Mouse (Mus musculus) midbrain, embryonic 10.5 days (tissue): ENCODE measurements around the gene Snrnp35. TPM values are rescaled to one million over a fixed set of nuclear protein-coding genes. Genes with fewer than 3 reads are reported as not detected.
A peak's percentile ranks its signal among the peaks of the same experiment; 100 is the strongest.

Source experiments
- DNase-seq: peaks from one replicate; pipeline ENCODE4 v3.0.0-alpha.2; 2017; ENCODE audit warnings: low spot score
- H3K27ac ChIP-seq: fragments of 300-500 bp; sonication (generic); replicated peaks from 2 replicates; pipeline ENCODE4 v1.5.1; 2016; ENCODE audit warnings: mild to moderate bottlenecking
- H3K27me3 ChIP-seq: fragments of 300-500 bp; sonication (generic); 2 replicates; pipeline ENCODE4 v1.6.1; 2016; ENCODE audit warnings: low read depth, mild to moderate bottlenecking; ENCODE audit not compliant: poor library complexity, severe bottlenecking
- H3K36me3 ChIP-seq: fragments of 300-500 bp; sonication (generic); 2 replicates; pipeline ENCODE4 v1.6.1; 2016; ENCODE audit warnings: mild to moderate bottlenecking, moderate library complexity
- H3K4me1 ChIP-seq: fragments of 300-500 bp; sonication (generic); 2 replicates; pipeline ENCODE4 v1.6.1; 2016
- H3K4me3 ChIP-seq: fragments of 300-500 bp; sonication (generic); 2 replicates; pipeline ENCODE4 v1.5.1; 2016; ENCODE audit warnings: mild to moderate bottlenecking, moderate library complexity
- H3K9me3 ChIP-seq: fragments of 300-500 bp; sonication (generic); replicated peaks from 2 replicates; pipeline ENCODE4 v1.6.1; 2016; ENCODE audit warnings: mild to moderate bottlenecking
- WGBS: fragments of 180-500 bp; shearing (Covaris S2); methylation state at CpG from one replicate; pipeline ENCODE4 v1.1.7; 2016; 5-methylcytosine and 5-hydroxymethylcytosine counted together
- polyA plus RNA-seq: library from polyadenylated mRNA; unstranded; fragments of >200 nt; fragmentation: Nextera tagmentation; extraction: Ambion mirVana; gene quantifications from 2 replicates; pipeline ENCODE4 v1.2.1, GENCODE M21; 2016

Gene Snrnp35
- 35.1 and 35.5 TPM in 2 replicates for polyA plus RNA-seq

DNA sequence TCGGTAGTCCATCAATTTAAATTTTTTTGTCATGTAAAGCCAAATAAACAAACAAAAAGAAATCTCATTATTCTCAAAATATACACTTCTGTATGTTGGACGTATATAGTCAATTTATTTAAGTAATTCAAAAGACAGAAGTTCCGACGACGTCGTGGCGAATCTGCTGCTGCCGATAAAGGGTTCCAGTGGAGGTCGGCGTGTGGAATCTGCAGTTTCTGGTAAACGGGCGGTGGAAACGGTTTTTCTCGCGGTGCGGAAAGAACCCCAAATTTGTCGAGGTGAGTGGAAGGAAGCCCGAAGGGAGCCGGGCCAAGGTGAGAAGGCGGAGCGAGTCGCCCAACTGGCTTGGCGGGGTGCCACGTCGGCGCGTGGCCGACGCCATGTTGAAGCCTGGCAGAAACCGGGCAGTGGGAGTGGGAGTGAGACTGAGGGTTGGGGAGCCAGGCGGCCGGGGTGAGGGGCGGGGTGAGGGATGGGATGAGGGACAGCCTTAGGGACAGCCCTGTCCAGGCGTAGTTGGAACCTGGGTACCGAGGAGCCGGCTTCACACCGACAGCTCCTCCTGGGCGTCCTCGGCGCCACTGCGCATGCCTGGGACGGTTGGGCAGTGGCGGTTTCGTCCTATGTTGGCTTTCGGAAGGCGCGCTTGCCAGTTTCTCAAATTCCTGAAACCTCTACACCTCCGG, at the start of gene Snrnp35:
TSS of gene Snrnp35 (plus strand) at position 169 of the 689 bp plus-strand sequence.
- H3K4me3 ChIP-seq, result peak within 1 kb of the TSS; percentile 79

GRCm38 (mm10) chr5:124438229-124438628, 44.7 kb upstream of the Snrnp35 start:
- Histone ChIP-seq H3K27me3 (no peaks in the 10 kb centered on the region), H3K27ac (no peak overlapping the region), H3K4me1 (peaks cover 24% of the 10 kb centered on the region), H3K4me3 (peak overlapping the region; percentile 87; the same call in 1 of the 2 replicates), H3K9me3 (no peaks in the 10 kb centered on the region), H3K36me3 (peaks cover 8% of the 10 kb centered on the region; the same call in 1 of the 2 replicates)
- DNase-seq, result no peak
- WGBS, result 90% methylated on average over 5 of the region's 5 CpGs

More for the DNA sequence above, at the start of gene Snrnp35:
- Histone ChIP-seq H3K36me3 (peaks cover 18% of the 10 kb centered on the region), H3K9me3 (no peaks in the 10 kb centered on the region), H3K27ac (peak within 1 kb of the TSS; percentile 99), H3K4me1 (peaks cover 24% of the 10 kb centered on the region), H3K27me3 (no peaks in the 10 kb centered on the region)
- peak; percentile 90 for DNase-seq
- WGBS, result under 1% methylated on average over 48 of the region's 48 CpGs

- WGBS, result 65% methylated on average over 5 of the region's 5 CpGs
Observed at GRCm38 (mm10) chr5:124438746-124439145, 44.2 kb upstream of the Snrnp35 start.

DNA sequence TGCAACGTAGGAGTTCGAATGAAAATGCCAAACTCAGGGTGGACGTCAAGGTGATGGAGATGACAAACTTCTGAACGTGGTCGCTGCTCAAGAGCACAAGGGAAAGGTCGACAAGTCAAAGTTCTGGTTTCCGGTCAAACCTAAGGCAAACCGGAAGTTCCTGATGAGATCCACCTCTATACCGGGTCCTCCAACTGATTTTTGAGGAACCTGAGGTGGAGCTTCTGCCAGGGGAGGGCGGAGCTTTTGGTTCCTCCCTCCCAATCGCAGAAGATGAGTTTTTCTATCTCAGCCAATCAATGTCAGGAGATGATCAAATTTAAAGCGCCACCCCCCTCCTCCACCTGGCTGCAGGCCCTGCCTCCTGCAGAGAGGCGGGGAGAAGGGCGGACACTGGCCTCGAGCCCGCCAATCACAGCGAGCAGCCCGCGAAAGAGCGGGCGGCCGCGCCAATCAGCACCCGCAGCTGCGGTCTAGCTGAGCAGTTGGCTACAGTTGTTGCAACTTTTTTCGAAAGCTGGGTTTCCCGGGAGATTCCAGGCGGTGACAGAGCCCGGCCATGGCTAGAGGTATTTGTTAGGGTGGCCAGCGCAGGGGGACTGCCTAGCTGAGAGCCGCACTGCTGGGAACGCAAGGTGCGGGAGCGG, 43.4 kb upstream of the Snrnp35 start, which contains the start of gene Kmt5a:
TSS of gene Kmt5a (plus strand) at position 484 of the 647 bp plus-strand sequence.
- peak; percentile 97 for DNase-seq
- WGBS, result under 1% methylated on average over 34 of the region's 34 CpGs
- Histone ChIP-seq H3K27me3 (no peaks in the 10 kb centered on the region), H3K4me3 (peak within 1 kb of the TSS; percentile 87), H3K9me3 (no peaks in the 10 kb centered on the region), H3K4me1 (peaks cover 26% of the 10 kb centered on the region), H3K36me3 (peaks cover 8% of the 10 kb centered on the region; the same call in 1 of the 2 replicates), H3K27ac (peak within 1 kb of the TSS; percentile 95)

More at GRCm38 (mm10) chr5:124438746-124439145, 44.2 kb upstream of the Snrnp35 start:
- peak overlapping the region; percentile 95 for H3K27ac ChIP-seq
- H3K4me3 ChIP-seq, result peak overlapping the region; percentile 87
- H3K36me3 ChIP-seq, result peaks cover 8% of the 10 kb centered on the region; the same call in 1 of the 2 replicates
- H3K9me3 ChIP-seq, result no peaks in the 10 kb centered on the region
- peaks cover 24% of the 10 kb centered on the region for H3K4me1 ChIP-seq
- H3K27me3 ChIP-seq, result no peaks in the 10 kb centered on the region
- DNase-seq, result no peak

- peak overlapping the region; percentile 95 for H3K27ac ChIP-seq
- peak; percentile 84 for DNase-seq
- H3K27me3 ChIP-seq, result no peaks in the 10 kb centered on the region
- H3K9me3 ChIP-seq, result no peaks in the 10 kb centered on the region
- peaks cover 8% of the 10 kb centered on the region; the same call in 1 of the 2 replicates for H3K36me3 ChIP-seq
- WGBS, result under 1% methylated on average over 30 of the region's 30 CpGs
- peak overlapping the region; percentile 87 for H3K4me3 ChIP-seq
- H3K4me1 ChIP-seq, result peaks cover 32% of the 10 kb centered on the region
Observed at GRCm38 (mm10) chr5:124440094-124440701, 42.7 kb upstream of the Snrnp35 start.

GRCm38 (mm10) chr5:124442628-124443027, 40.3 kb upstream of the Snrnp35 start:
- H3K27ac ChIP-seq, result no peak overlapping the region
- H3K9me3 ChIP-seq, result no peaks in the 10 kb centered on the region
- H3K4me1 ChIP-seq, result peaks cover 50% of the 10 kb centered on the region
- DNase-seq, result no peak
- peak overlapping the region; percentile 10; the same call in 1 of the 2 replicates for H3K4me3 ChIP-seq
- peaks cover 18% of the 10 kb centered on the region for H3K36me3 ChIP-seq
- no peaks in the 10 kb centered on the region for H3K27me3 ChIP-seq
- WGBS, result 84% methylated on average over 2 of the region's 2 CpGs

- H3K4me3 ChIP-seq, result peak overlapping the region; percentile 94; the same call in 1 of the 2 replicates
- H3K9me3 ChIP-seq, result no peaks in the 10 kb centered on the region
- no peak for DNase-seq
- no peak overlapping the region for H3K27ac ChIP-seq
- no peaks in the 10 kb centered on the region for H3K27me3 ChIP-seq
- peaks cover 34% of the 10 kb centered on the region for H3K36me3 ChIP-seq
- 69% methylated on average over 3 of the region's 3 CpGs for WGBS
- peaks cover 50% of the 10 kb centered on the region for H3K4me1 ChIP-seq
Observed at GRCm38 (mm10) chr5:124444208-124444607, 38.7 kb upstream of the Snrnp35 start.

- no peaks in the 10 kb centered on the region for H3K27me3 ChIP-seq
- 17% methylated on average over 66 of the region's 66 CpGs for WGBS
- no peaks in the 10 kb centered on the region for H3K9me3 ChIP-seq
- H3K36me3 ChIP-seq, result peaks cover 41% of the 10 kb centered on the region
- H3K4me3 ChIP-seq, result peak overlapping the region; percentile 94
- peaks cover 54% of the 10 kb centered on the region for H3K4me1 ChIP-seq
- H3K27ac ChIP-seq, result peak overlapping the region; percentile 96
- DNase-seq, result peak; percentile 70
Observed at GRCm38 (mm10) chr5:124444661-124445561, 38.0 kb upstream of the Snrnp35 start.

- peak overlapping the region; percentile 96 for H3K27ac ChIP-seq
- no peaks in the 10 kb centered on the region for H3K27me3 ChIP-seq
- peak overlapping the region; percentile 94 for H3K4me3 ChIP-seq
- peaks cover 49% of the 10 kb centered on the region for H3K36me3 ChIP-seq
- under 1% methylated on average over 56 of the region's 77 CpGs for WGBS
- peak; percentile 63 for DNase-seq
- H3K9me3 ChIP-seq, result no peaks in the 10 kb centered on the region
- peaks cover 47% of the 10 kb centered on the region for H3K4me1 ChIP-seq
Observed at GRCm38 (mm10) chr5:124445621-124446293, 37.2 kb upstream of the Snrnp35 start.

DNA sequence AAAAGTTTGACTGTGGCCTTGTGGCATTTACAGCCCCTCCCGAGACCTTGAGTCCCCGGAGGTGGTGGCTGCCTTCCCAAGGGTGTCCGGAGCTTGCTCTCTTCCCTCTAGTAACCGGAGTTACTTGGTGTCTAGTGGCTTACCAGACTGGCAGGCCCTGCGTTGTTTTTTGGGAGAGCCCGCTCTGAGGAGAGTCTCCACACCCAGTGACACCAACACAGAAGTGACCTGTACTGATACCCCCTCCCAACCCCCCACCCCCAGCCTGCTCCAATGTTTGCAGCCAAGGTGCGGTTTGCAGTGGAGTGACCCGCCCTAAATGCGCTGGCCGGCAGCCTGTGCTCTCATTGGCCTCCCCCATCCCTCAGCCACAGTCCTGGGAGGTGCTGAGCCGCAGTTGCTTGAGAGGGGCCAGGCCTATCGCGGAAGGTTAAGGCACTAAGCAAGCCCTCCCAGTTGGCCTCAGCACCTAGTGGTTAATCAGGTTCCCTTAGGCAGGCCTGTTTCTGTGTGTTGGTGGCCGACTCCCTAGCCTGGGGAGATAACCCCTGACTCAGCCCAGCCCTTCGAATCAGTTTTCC, 36.5 kb upstream of the Snrnp35 start:
- Histone ChIP-seq H3K27ac (peak overlapping the region; percentile 96), H3K4me3 (peak overlapping the region; percentile 94), H3K27me3 (no peaks in the 10 kb centered on the region), H3K4me1 (peaks cover 43% of the 10 kb centered on the region), H3K36me3 (peaks cover 56% of the 10 kb centered on the region), H3K9me3 (no peaks in the 10 kb centered on the region)
- DNase-seq, result peak; percentile 66
- WGBS, result 3% methylated on average over 15 of the region's 15 CpGs

- no peak for DNase-seq
- WGBS, result 82% methylated on average over 6 of the region's 6 CpGs
- H3K27ac ChIP-seq, result no peak overlapping the region
- no peaks in the 10 kb centered on the region for H3K27me3 ChIP-seq
- H3K4me3 ChIP-seq, result no peak overlapping the region
- peaks cover 78% of the 10 kb centered on the region for H3K36me3 ChIP-seq
- no peaks in the 10 kb centered on the region for H3K9me3 ChIP-seq
- peaks cover 46% of the 10 kb centered on the region for H3K4me1 ChIP-seq
Observed at GRCm38 (mm10) chr5:124449494-124449893, 33.4 kb upstream of the Snrnp35 start.
